Mouse (Mus musculus) kidney, embryonic 15.5 days (tissue): ENCODE measurements around the gene Plekhg6. TPM values are rescaled to one million over a fixed set of nuclear protein-coding genes. Genes with fewer than 3 reads are reported as not detected.

Experiments
- ATAC-seq: fragments of 200-750 bp; cut with Nextera tagmentation; replicated peaks from 2 replicates; pipeline ENCODE4 v1.8.0; 2017; ENCODE audit warnings: moderate TSS enrichment; ENCODE audit not compliant: low FRiP score
- H3K27ac ChIP-seq: fragments of 300-500 bp; sonication (generic); 2 replicates; pipeline ENCODE4 v1.5.1; 2015; ENCODE audit warnings: mild to moderate bottlenecking, inconsistent platforms
- H3K27me3 ChIP-seq: fragments of 300-500 bp; sonication (generic); 2 replicates; pipeline ENCODE4 v1.6.1; 2015; ENCODE audit warnings: inconsistent platforms
- H3K36me3 ChIP-seq: fragments of 300-500 bp; sonication (generic); 2 replicates; pipeline ENCODE4 v1.6.1; 2015; ENCODE audit warnings: inconsistent platforms
- H3K4me1 ChIP-seq: fragments of 300-500 bp; sonication (generic); 2 replicates; pipeline ENCODE4 v1.6.1; 2015; ENCODE audit warnings: inconsistent platforms
- H3K4me2 ChIP-seq: fragments of 300-500 bp; sonication (generic); 2 replicates; pipeline ENCODE4 v1.6.1; 2015; ENCODE audit warnings: moderate library complexity, mild to moderate bottlenecking, inconsistent platforms
- H3K4me3 ChIP-seq: fragments of 300-500 bp; sonication (generic); replicated peaks from 2 replicates; pipeline ENCODE4 v1.5.1; 2015; ENCODE audit warnings: mild to moderate bottlenecking, inconsistent platforms
- H3K9ac ChIP-seq: fragments of 300-500 bp; sonication (generic); 2 replicates; pipeline ENCODE4 v1.6.1; 2015; ENCODE audit warnings: mild to moderate bottlenecking, inconsistent platforms
- H3K9me3 ChIP-seq: fragments of 300-500 bp; sonication (generic); replicated peaks from 2 replicates; pipeline ENCODE4 v1.6.1; 2016; ENCODE audit warnings: inconsistent platforms
- WGBS: fragments of 180-500 bp; shearing (Covaris S2); methylation state at CpG from one replicate; pipeline ENCODE4 v1.1.7; 2015; ENCODE audit warnings: mixed read lengths; 5-methylcytosine and 5-hydroxymethylcytosine counted together
- polyA plus RNA-seq: library from polyadenylated mRNA; unstranded; fragments of >200 nt; fragmentation: Nextera tagmentation; extraction: Ambion mirVana; gene quantifications from 2 replicates; pipeline ENCODE4 v1.2.1, GENCODE M21; 2015

Gene Plekhg6
- polyA plus RNA-seq, 1 experiment from 2014 or later: 4.7 TPM

- Histone ChIP-seq H3K4me1 (peaks cover 37% of the 10 kb centered on the region), H3K36me3 (peaks cover 20% of the 10 kb centered on the region), H3K27me3 (peaks cover 2% of the 10 kb centered on the region; the same call in 1 of the 2 replicates), H3K9ac (no peak overlapping the region), H3K9me3 (no peaks in the 10 kb centered on the region), H3K27ac (no peak overlapping the region), H3K4me2 (no peak overlapping the region), H3K4me3 (no peak overlapping the region)
- WGBS: 69% methylated on average over 6 of the region's 6 CpGs
- ATAC-seq: no peak
Observed at GRCm38 (mm10) chr6:125314746-125315145, 65.8 kb downstream of the Plekhg6 start.

- no peaks in the 10 kb centered on the region for H3K9me3 ChIP-seq
- H3K9ac ChIP-seq: peak overlapping the region; percentile 74
- H3K36me3 ChIP-seq: peaks cover 25% of the 10 kb centered on the region
- H3K4me1 ChIP-seq: peaks cover 39% of the 10 kb centered on the region
- peak overlapping the region; percentile 84 for H3K27ac ChIP-seq
- 37% methylated on average over 7 of the region's 7 CpGs for WGBS
- no peaks in the 10 kb centered on the region for H3K27me3 ChIP-seq
- H3K4me3 ChIP-seq: peak overlapping the region; percentile 64
- peak; percentile 10 for ATAC-seq
- peak overlapping the region; percentile 86 for H3K4me2 ChIP-seq
Observed at GRCm38 (mm10) chr6:125314231-125314563, 66.4 kb downstream of the Plekhg6 start.

- peak within 1 kb of the TSS; percentile 84 for H3K27ac ChIP-seq
- under 1% methylated on average over 41 of the region's 46 CpGs for WGBS
- H3K4me3 ChIP-seq: peak within 1 kb of the TSS; percentile 64
- peak within 1 kb of the TSS; percentile 86 for H3K4me2 ChIP-seq
- peaks cover 43% of the 10 kb centered on the region for H3K4me1 ChIP-seq
- H3K9ac ChIP-seq: peak within 1 kb of the TSS; percentile 74
- H3K36me3 ChIP-seq: peaks cover 28% of the 10 kb centered on the region
- H3K9me3 ChIP-seq: no peaks in the 10 kb centered on the region
- ATAC-seq: peak; percentile 88
- no peaks in the 10 kb centered on the region for H3K27me3 ChIP-seq
Observed at GRCm38 (mm10) chr6:125313546-125314230, 66.9 kb downstream of the Plekhg6 start, which contains the start of gene Ltbr. Gene Ltbr (minus strand): TSS chr6:125313885.

Other genes with a start within 250 kb of the Plekhg6 start
- gene Nop2, start 248.9 kb downstream of the Plekhg6 start, polyA plus RNA-seq: 65.0 and 69.0 TPM in 2 replicates
- 9.6 and 10.4 TPM in 2 replicates for gene Iffo1, start 235.6 kb downstream of the Plekhg6 start, polyA plus RNA-seq
- gene Gapdh, start 214.3 kb downstream of the Plekhg6 start, polyA plus RNA-seq: 2,116 and 2,124 TPM in 2 replicates
- 141 and 151 TPM in 2 replicates for gene Ncapd2, start 189.1 kb downstream of the Plekhg6 start, polyA plus RNA-seq
- gene Mrpl51, start 189.0 kb downstream of the Plekhg6 start, polyA plus RNA-seq: 220 and 238 TPM in 2 replicates
- 6.5 and 6.7 TPM in 2 replicates for gene Vamp1, start 165.2 kb downstream of the Plekhg6 start, polyA plus RNA-seq
- 5.4 and 6.1 TPM in 2 replicates for gene Tapbpl, start 148.9 kb downstream of the Plekhg6 start, polyA plus RNA-seq
- 1.8 and 2.8 TPM in 2 replicates for gene Cd27, start 143.8 kb downstream of the Plekhg6 start, polyA plus RNA-seq
- gene Tuba3a, start 94.8 kb downstream of the Plekhg6 start, polyA plus RNA-seq: 0.19 and 0.24 TPM in 2 replicates
- gene Ltbr, start 66.9 kb downstream of the Plekhg6 start, polyA plus RNA-seq: 58.7 and 62.6 TPM in 2 replicates
- gene Scnn1a, start 60.1 kb downstream of the Plekhg6 start, polyA plus RNA-seq: 4.4 and 4.8 TPM in 2 replicates
- 73.2 and 83.3 TPM in 2 replicates for gene Tnfrsf1a, start 31.4 kb downstream of the Plekhg6 start, polyA plus RNA-seq
- 137 and 148 TPM in 2 replicates for gene Cd9, start 114.0 kb upstream of the Plekhg6 start, polyA plus RNA-seq
- gene Vwf, start 166.0 kb upstream of the Plekhg6 start, polyA plus RNA-seq: 4.2 and 6.6 TPM in 2 replicates